Mouse (Mus musculus): Measurements from ENCODE around the gene Yars.
A peak's percentile ranks its signal among the peaks of the same experiment; 100 is the strongest.

Yars gene

GRCm38 (mm10) chr4:129227985-129228381 lies 38.4 kb downstream of the Yars start:
- DNase-seq (ENCODE audit: low spot score in 2 of 2) = no peak

- no peak for DNase-seq (ENCODE audit: low spot score in 2 of 2)
Measured at GRCm38 (mm10) chr4:129230926-129231325, 41.4 kb downstream of the Yars start.

- DNase-seq (ENCODE audit: low spot score in 2 of 2) = no peak
Measured at GRCm38 (mm10) chr4:129231594-129232450, 42.3 kb downstream of the Yars start.

- no peak for DNase-seq (ENCODE audit: low spot score in 2 of 2)
Measured at GRCm38 (mm10) chr4:129232561-129233360, 43.2 kb downstream of the Yars start.

GRCm38 (mm10) chr4:129234488-129234887 lies 44.9 kb downstream of the Yars start:
- DNase-seq (ENCODE audit: low spot score in 2 of 2) = no peak

- no peak for DNase-seq (ENCODE audit: low spot score in 2 of 2)
Measured at GRCm38 (mm10) chr4:129235147-129235546, 45.6 kb downstream of the Yars start.

- DNase-seq (ENCODE audit: low spot score in 2 of 2) = no peak
Measured at GRCm38 (mm10) chr4:129236236-129236813, 46.8 kb downstream of the Yars start.

- DNase-seq (ENCODE audit: low spot score in 2 of 2) = no peak
Measured at GRCm38 (mm10) chr4:129237843-129238441, 48.4 kb downstream of the Yars start.

- no peak for DNase-seq (ENCODE audit: low spot score in 2 of 2)
Measured at GRCm38 (mm10) chr4:129238579-129239016, 49.0 kb downstream of the Yars start.

GRCm38 (mm10) chr4:129239075-129239474 lies 49.5 kb downstream of the Yars start:
- peak; percentile 64 to 71 for DNase-seq (ENCODE audit: low spot score in 2 of 2)

GRCm38 (mm10) chr4:129241898-129242297 lies 52.3 kb downstream of the Yars start:
- DNase-seq (ENCODE audit: low spot score in 2 of 2) = no peak

GRCm38 (mm10) chr4:129242327-129242726 lies 52.8 kb downstream of the Yars start:
- DNase-seq (ENCODE audit: low spot score in 2 of 2) = no peak

GRCm38 (mm10) chr4:129242761-129243160 lies 53.2 kb downstream of the Yars start:
- DNase-seq (ENCODE audit: low spot score in 2 of 2) = no peak

GRCm38 (mm10) chr4:129244802-129245201 lies 55.2 kb downstream of the Yars start:
- DNase-seq (ENCODE audit: low spot score in 2 of 2) = no peak

GRCm38 (mm10) chr4:129246360-129247301 lies 57.1 kb downstream of the Yars start:
- DNase-seq (ENCODE audit: low spot score in 2 of 2) = no peak

- DNase-seq (ENCODE audit: low spot score in 2 of 2) = no peak
Measured at GRCm38 (mm10) chr4:129247381-129248242, 58.1 kb downstream of the Yars start.

- DNase-seq (ENCODE audit: low spot score in 2 of 2) = no peak
Measured at GRCm38 (mm10) chr4:129248243-129248767, 58.7 kb downstream of the Yars start.

GRCm38 (mm10) chr4:129249288-129249687 lies 59.7 kb downstream of the Yars start:
- no peak for DNase-seq (ENCODE audit: low spot score in 2 of 2)

- DNase-seq (ENCODE audit: low spot score in 2 of 2) = no peak
Measured at GRCm38 (mm10) chr4:129250759-129251481, 61.4 kb downstream of the Yars start.
